Mouse (Mus musculus): Measurements from ENCODE around the gene Isg20. TPM values are rescaled to one million over a fixed set of nuclear protein-coding genes. Genes with fewer than 3 reads are reported as not detected.

Isg20 gene
- total RNA-seq (2021), result 1 to 10 TPM in 1 of 2 experiments, under 1 TPM in 1; 0.73 to 1.2 TPM
- long read RNA-seq, result 0 reads

- DNase-seq (ENCODE audit: low spot score in 2 of 2), result no peak
Observed at GRCm38 (mm10) chr7:78912974-78913474, at the start of gene Isg20. Isg20 (plus strand) TSS chr7:78913424.

- no peak for DNase-seq (ENCODE audit: low spot score in 2 of 2)
Observed at GRCm38 (mm10) chr7:78863796-78864445, 49.3 kb upstream of the Isg20 start.

- DNase-seq (ENCODE audit: low spot score in 2 of 2), result no peak
Observed at GRCm38 (mm10) chr7:78864446-78864802, 48.8 kb upstream of the Isg20 start.

- DNase-seq (ENCODE audit: low spot score in 2 of 2), result no peak
Observed at GRCm38 (mm10) chr7:78865212-78865949, 47.8 kb upstream of the Isg20 start.

- no peak for DNase-seq (ENCODE audit: low spot score in 2 of 2)
Observed at GRCm38 (mm10) chr7:78868731-78869130, 44.5 kb upstream of the Isg20 start.

GRCm38 (mm10) chr7:78872366-78872765 lies 40.9 kb upstream of the Isg20 start:
- DNase-seq (ENCODE audit: low spot score in 2 of 2), result no peak

GRCm38 (mm10) chr7:78872831-78873230 lies 40.4 kb upstream of the Isg20 start:
- DNase-seq (ENCODE audit: low spot score in 2 of 2), result no peak

- DNase-seq (ENCODE audit: low spot score in 2 of 2), result no peak
Observed at GRCm38 (mm10) chr7:78881607-78882468, 31.4 kb upstream of the Isg20 start.

GRCm38 (mm10) chr7:78882469-78882837 lies 30.8 kb upstream of the Isg20 start:
- peak; percentile 72 to 78 for DNase-seq (ENCODE audit: low spot score in 2 of 2)

GRCm38 (mm10) chr7:78883016-78883725 lies 30.1 kb upstream of the Isg20 start:
- peak in 1 of 2 experiments; percentile 41 for DNase-seq (ENCODE audit: low spot score in 2 of 2)

- no peak for DNase-seq (ENCODE audit: low spot score in 2 of 2)
Observed at GRCm38 (mm10) chr7:78883726-78884060, 29.5 kb upstream of the Isg20 start.

- peak in 1 of 2 experiments; percentile 61 for DNase-seq (ENCODE audit: low spot score in 2 of 2)
Observed at GRCm38 (mm10) chr7:78884139-78884538, 29.1 kb upstream of the Isg20 start.

- DNase-seq (ENCODE audit: low spot score in 2 of 2), result no peak
Observed at GRCm38 (mm10) chr7:78885404-78885803, 27.8 kb upstream of the Isg20 start.

- no peak for DNase-seq (ENCODE audit: low spot score in 2 of 2)
Observed at GRCm38 (mm10) chr7:78886496-78886895, 26.7 kb upstream of the Isg20 start.

GRCm38 (mm10) chr7:78887431-78887842 lies 25.8 kb upstream of the Isg20 start:
- DNase-seq (ENCODE audit: low spot score in 2 of 2), result peak in 1 of 2 experiments; percentile 43

GRCm38 (mm10) chr7:78890641-78891040 lies 22.6 kb upstream of the Isg20 start:
- peak; percentile 95 for DNase-seq (ENCODE audit: low spot score in 2 of 2)

GRCm38 (mm10) chr7:78893917-78894316 lies 19.3 kb upstream of the Isg20 start:
- DNase-seq (ENCODE audit: low spot score in 2 of 2), result no peak

- DNase-seq (ENCODE audit: low spot score in 2 of 2), result no peak
Observed at GRCm38 (mm10) chr7:78895021-78895652, 18.1 kb upstream of the Isg20 start.

GRCm38 (mm10) chr7:78895653-78896333 lies 17.4 kb upstream of the Isg20 start, which contains the start of gene Aen:
Aen (plus strand) TSS chr7:78895854.
- peak; percentile 96 to 97 for DNase-seq (ENCODE audit: low spot score in 2 of 2)

GRCm38 (mm10) chr7:78897567-78897966 lies 15.7 kb upstream of the Isg20 start:
- no peak for DNase-seq (ENCODE audit: low spot score in 2 of 2)
